Mouse (Mus musculus) gonadal fat pad, adult 2 months (tissue): ENCODE data around the gene Soat1. TPM values are rescaled to one million over a fixed set of nuclear protein-coding genes. Genes with fewer than 3 reads are reported as not detected.
"Not testable (repeated sequence)": the region's sequence is repeated elsewhere in the genome, so short reads cannot be mapped to it uniquely, and the experiment has no call there.

ENCODE experiments used
- DNase-seq: peaks from one replicate; pipeline ENCODE4 v3.0.0-alpha.2; 2012; ENCODE audit warnings: low read depth
- polyA plus RNA-seq: library from polyadenylated mRNA; depleted of rRNA; stranded (reverse); fragments of >200 nt; gene quantifications from 2 replicates; pipeline ENCODE4 v1.2.3, GENCODE M21; 2012; rRNA removed

Gene Soat1
- polyA plus RNA-seq: 25.0 and 27.8 TPM in 2 replicates

- DNase-seq: no peak
Observed at GRCm38 (mm10) chr1:156473961-156474503, at the start of gene Soat1. Soat1 (minus strand) TSS chr1:156474331.

- DNase-seq: not testable (repeated sequence)
Observed at GRCm38 (mm10) chr1:156523842-156524241, 49.7 kb upstream of the Soat1 start, which contains the start of gene Gm10031. Gm10031 (plus strand) TSS chr1:156524012.

GRCm38 (mm10) chr1:156521796-156522517 lies 47.8 kb upstream of the Soat1 start:
- no peak for DNase-seq

GRCm38 (mm10) chr1:156520136-156520780 lies 46.1 kb upstream of the Soat1 start:
- no peak for DNase-seq

GRCm38 (mm10) chr1:156507753-156508152 lies 33.6 kb upstream of the Soat1 start:
- DNase-seq: no peak

- no peak for DNase-seq
Observed at GRCm38 (mm10) chr1:156505901-156506300, 31.8 kb upstream of the Soat1 start.

- DNase-seq: no peak
Observed at GRCm38 (mm10) chr1:156504945-156505523, 30.9 kb upstream of the Soat1 start.

- no peak for DNase-seq
Observed at GRCm38 (mm10) chr1:156496910-156497309, 22.8 kb upstream of the Soat1 start.

GRCm38 (mm10) chr1:156495025-156495424 lies 20.9 kb upstream of the Soat1 start:
- DNase-seq: no peak

GRCm38 (mm10) chr1:156491226-156491796 lies 17.2 kb upstream of the Soat1 start:
- no peak for DNase-seq

- no peak for DNase-seq
Observed at GRCm38 (mm10) chr1:156488031-156488430, 13.9 kb upstream of the Soat1 start.

GRCm38 (mm10) chr1:156487498-156487897 lies 13.4 kb upstream of the Soat1 start:
- DNase-seq: no peak

GRCm38 (mm10) chr1:156481826-156482225 lies 7.7 kb upstream of the Soat1 start:
- no peak for DNase-seq

GRCm38 (mm10) chr1:156476535-156476934 lies 2.4 kb upstream of the Soat1 start:
- DNase-seq: no peak

GRCm38 (mm10) chr1:156476016-156476415 lies 1.9 kb upstream of the Soat1 start:
- no peak for DNase-seq

GRCm38 (mm10) chr1:156474854-156475253 lies 723 bp upstream of the Soat1 start:
- no peak for DNase-seq

- DNase-seq: no peak
Observed at GRCm38 (mm10) chr1:156473003-156473402, 1.1 kb downstream of the Soat1 start.

- DNase-seq: no peak
Observed at GRCm38 (mm10) chr1:156471955-156472354, 2.2 kb downstream of the Soat1 start.

GRCm38 (mm10) chr1:156471071-156471470 lies 3.1 kb downstream of the Soat1 start:
- no peak for DNase-seq

- no peak for DNase-seq
Observed at GRCm38 (mm10) chr1:156470557-156470956, 3.6 kb downstream of the Soat1 start.

GRCm38 (mm10) chr1:156468576-156468975 lies 5.6 kb downstream of the Soat1 start:
- no peak for DNase-seq

- no peak for DNase-seq
Observed at GRCm38 (mm10) chr1:156467655-156468255, 6.4 kb downstream of the Soat1 start.
